Mouse (Mus musculus) cerebral cortex, adult 2 months (tissue): Measurements from ENCODE around the gene Tmem63c.

ENCODE experiments used
- WGBS: fragments of 180-500 bp; shearing (Covaris S2); methylation state at CpG from one replicate; pipeline ENCODE4 v1.1.7; 2018; 5-methylcytosine and 5-hydroxymethylcytosine counted together

Gene Tmem63c

GRCm38 (mm10) chr12:87132210-87132609 is 111.1 kb downstream of the Tmem63c start:
- WGBS = 88% methylated on average over 6 of the region's 6 CpGs

DNA sequence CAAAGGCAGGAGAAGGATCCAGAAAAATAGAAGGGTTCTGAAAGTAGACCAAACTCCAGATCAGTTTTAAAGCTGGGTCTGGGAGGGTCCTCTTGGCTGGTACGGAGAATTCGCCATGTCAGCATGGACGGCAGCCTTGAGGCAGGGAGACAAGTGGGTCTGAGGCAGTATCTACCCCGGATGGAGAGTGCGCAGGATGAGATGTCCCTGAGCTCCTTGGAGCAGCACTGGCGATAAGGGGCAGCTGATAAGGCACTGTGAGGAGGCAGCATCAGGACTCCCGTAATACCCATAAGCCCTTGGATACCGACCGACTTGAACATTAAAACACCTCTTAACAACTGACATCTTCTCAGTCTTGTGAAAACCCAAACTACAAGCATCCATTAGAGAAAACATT is 111.6 kb downstream of the Tmem63c start:
- WGBS = 97% methylated on average over 9 of the region's 9 CpGs

GRCm38 (mm10) chr12:87137439-87138341 is 116.5 kb downstream of the Tmem63c start:
- WGBS = 78% methylated on average over 15 of the region's 15 CpGs

- WGBS = 75% methylated on average over 2 of the region's 2 CpGs
Measured at GRCm38 (mm10) chr12:87138342-87138701, 117.2 kb downstream of the Tmem63c start.

DNA sequence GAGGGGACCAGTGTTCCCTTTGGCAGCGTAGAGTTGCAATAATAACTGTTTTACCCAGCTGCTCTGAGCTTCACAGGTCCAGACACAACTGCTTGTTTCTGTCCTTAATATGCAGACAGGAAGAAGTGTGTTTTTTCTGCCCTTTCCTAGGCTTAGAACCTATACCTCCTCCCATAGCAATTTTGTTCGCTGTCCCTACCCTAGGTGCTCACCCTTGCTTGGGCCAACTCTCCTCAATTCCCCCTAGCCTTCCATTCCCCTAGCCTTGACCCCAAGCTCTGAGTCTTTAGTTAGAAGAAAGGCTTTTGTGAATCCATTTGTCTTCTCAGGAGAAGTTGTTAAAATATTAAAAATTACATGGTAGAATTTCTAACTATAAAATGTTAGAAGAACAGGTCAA is 117.6 kb downstream of the Tmem63c start:
- WGBS = 53% methylated on average over 2 of the region's 2 CpGs
